Mouse (Mus musculus): ENCODE measurements at regions not wholly inside any gene's neighbourhood (a gene's known extent, or its start where the extent isn't known, plus 50 kb on each side); places are given as distances from the start of the nearest gene placed in this dataset.

GRCm38 (mm10) chr4:89524260-89525200 is 154.7 kb upstream of the Dmrta1 start:
- peak overlapping the region; percentile 79 for H3ac ChIP-seq (ENCODE audit: control insufficient read depth, insufficient read length, low read depth)
- H3K79me2 ChIP-seq (ENCODE audit: control insufficient read depth, insufficient read depth) = no peaks in the 10 kb centered on the region
- no peaks in the 10 kb centered on the region for H3K27me3 ChIP-seq (ENCODE audit: control insufficient read depth, insufficient read depth, insufficient read length)
- peak overlapping the region; percentile 21 for H3K4me3 ChIP-seq (ENCODE audit: insufficient read depth, poor library complexity, severe bottlenecking)
- no peak for TF ChIP-seq MYOD1 (IDR thresholded peaks at IDR 0.05; ENCODE audit: control insufficient read depth, insufficient read length, low read depth)
- no peak for TF ChIP-seq MYOG (IDR thresholded peaks at IDR 0.05; ENCODE audit: control insufficient read depth, extremely low read depth, insufficient read length)
- no peak for TF ChIP-seq FOSL1 (IDR thresholded peaks at IDR 0.05; ENCODE audit: insufficient read depth, low read length, poor library complexity, severe bottlenecking)
- TF ChIP-seq USF1 (IDR thresholded peaks at IDR 0.05; ENCODE audit: low read depth) = peak; percentile 19
- TF ChIP-seq CEBPB (IDR thresholded peaks at IDR 0.05; ENCODE audit: low read depth) = no peak
- TF ChIP-seq CTCF (IDR thresholded peaks at IDR 0.05; ENCODE audit: control insufficient read depth, insufficient read depth, insufficient read length) = peak; percentile 59
- peak; percentile 23 for TF ChIP-seq MAX (IDR thresholded peaks at IDR 0.05)
- H3K36me3 ChIP-seq (ENCODE audit: control insufficient read depth, insufficient read depth) = no peaks in the 10 kb centered on the region
- no peaks in the 10 kb centered on the region for H3K79me3 ChIP-seq (ENCODE audit: low read depth)

GRCm38 (mm10) chr4:89523423-89524259 is 155.6 kb upstream of the Dmrta1 start:
- Histone ChIP-seq H3ac (ENCODE audit: control insufficient read depth, insufficient read length, low read depth) (no peak overlapping the region), H3K79me2 (ENCODE audit: control insufficient read depth, insufficient read depth) (no peaks in the 10 kb centered on the region), H3K27me3 (ENCODE audit: control insufficient read depth, insufficient read depth, insufficient read length) (no peaks in the 10 kb centered on the region), H3K4me3 (ENCODE audit: insufficient read depth, poor library complexity, severe bottlenecking) (no peak overlapping the region), H3K79me3 (ENCODE audit: low read depth) (no peaks in the 10 kb centered on the region), H3K36me3 (ENCODE audit: control insufficient read depth, insufficient read depth) (no peaks in the 10 kb centered on the region)
- no peak for TF ChIP-seq MYOG (IDR thresholded peaks at IDR 0.05; ENCODE audit: control insufficient read depth, extremely low read depth, insufficient read length)
- peak; percentile 49 for TF ChIP-seq MYOD1 (IDR thresholded peaks at IDR 0.05; ENCODE audit: control insufficient read depth, insufficient read length, low read depth)
- peak; percentile 87 for TF ChIP-seq FOSL1 (IDR thresholded peaks at IDR 0.05; ENCODE audit: insufficient read depth, low read length, poor library complexity, severe bottlenecking)
- TF ChIP-seq MAX (IDR thresholded peaks at IDR 0.05) = peak; percentile 62
- TF ChIP-seq USF1 (IDR thresholded peaks at IDR 0.05; ENCODE audit: low read depth) = peak; percentile 86

GRCm38 (mm10) chr4:89518027-89518426 is 161.2 kb upstream of the Dmrta1 start:
- H3K79me2 ChIP-seq (ENCODE audit: control insufficient read depth, insufficient read depth) = no peaks in the 10 kb centered on the region
- no peaks in the 10 kb centered on the region for H3K36me3 ChIP-seq (ENCODE audit: control insufficient read depth, insufficient read depth)
- H3K79me3 ChIP-seq (ENCODE audit: low read depth) = no peaks in the 10 kb centered on the region
- H3K27me3 ChIP-seq (ENCODE audit: control insufficient read depth, insufficient read depth, insufficient read length) = no peaks in the 10 kb centered on the region
- TF ChIP-seq MAX (IDR thresholded peaks at IDR 0.05) = no peak
- no peak for TF ChIP-seq MYOD1 (IDR thresholded peaks at IDR 0.05; ENCODE audit: control insufficient read depth, insufficient read length, low read depth)
- no peak for TF ChIP-seq CEBPB (IDR thresholded peaks at IDR 0.05; ENCODE audit: low read depth)
- no peak for TF ChIP-seq FOSL1 (IDR thresholded peaks at IDR 0.05; ENCODE audit: insufficient read depth, low read length, poor library complexity, severe bottlenecking)
- no peak for TF ChIP-seq USF1 (IDR thresholded peaks at IDR 0.05; ENCODE audit: low read depth)
- no peak for TF ChIP-seq MYOG (IDR thresholded peaks at IDR 0.05; ENCODE audit: control insufficient read depth, extremely low read depth, insufficient read length)
- no peak overlapping the region for H3ac ChIP-seq (ENCODE audit: control insufficient read depth, insufficient read length, low read depth)
- no peak overlapping the region for H3K4me3 ChIP-seq (ENCODE audit: insufficient read depth, poor library complexity, severe bottlenecking)

GRCm38 (mm10) chr4:89515823-89516411 is 163.3 kb upstream of the Dmrta1 start:
- no peaks in the 10 kb centered on the region for H3K79me2 ChIP-seq (ENCODE audit: control insufficient read depth, insufficient read depth)
- no peak overlapping the region for H3K4me3 ChIP-seq (ENCODE audit: insufficient read depth, poor library complexity, severe bottlenecking)
- no peaks in the 10 kb centered on the region for H3K27me3 ChIP-seq (ENCODE audit: control insufficient read depth, insufficient read depth, insufficient read length)
- no peaks in the 10 kb centered on the region for H3K36me3 ChIP-seq (ENCODE audit: control insufficient read depth, insufficient read depth)
- TF ChIP-seq MYOG (IDR thresholded peaks at IDR 0.05; ENCODE audit: control insufficient read depth, extremely low read depth, insufficient read length) (no peak), FOSL1 (IDR thresholded peaks at IDR 0.05; ENCODE audit: insufficient read depth, low read length, poor library complexity, severe bottlenecking) (no peak), MAX (IDR thresholded peaks at IDR 0.05) (no peak), CEBPB (IDR thresholded peaks at IDR 0.05; ENCODE audit: low read depth) (no peak), CTCF (IDR thresholded peaks at IDR 0.05; ENCODE audit: control insufficient read depth, insufficient read depth, insufficient read length) (no peak), MYOD1 (IDR thresholded peaks at IDR 0.05; ENCODE audit: control insufficient read depth, insufficient read length, low read depth) (no peak), USF1 (IDR thresholded peaks at IDR 0.05; ENCODE audit: low read depth) (no peak)
- no peaks in the 10 kb centered on the region for H3K79me3 ChIP-seq (ENCODE audit: low read depth)
- H3ac ChIP-seq (ENCODE audit: control insufficient read depth, insufficient read length, low read depth) = peak overlapping the region; percentile 39

GRCm38 (mm10) chr4:89514981-89515380 is 164.3 kb upstream of the Dmrta1 start:
- no peaks in the 10 kb centered on the region for H3K79me3 ChIP-seq (ENCODE audit: low read depth)
- H3K27me3 ChIP-seq (ENCODE audit: control insufficient read depth, insufficient read depth, insufficient read length) = no peaks in the 10 kb centered on the region
- H3ac ChIP-seq (ENCODE audit: control insufficient read depth, insufficient read length, low read depth) = no peak overlapping the region
- H3K4me3 ChIP-seq (ENCODE audit: insufficient read depth, poor library complexity, severe bottlenecking) = no peak overlapping the region
- H3K79me2 ChIP-seq (ENCODE audit: control insufficient read depth, insufficient read depth) = no peaks in the 10 kb centered on the region
- no peaks in the 10 kb centered on the region for H3K36me3 ChIP-seq (ENCODE audit: control insufficient read depth, insufficient read depth)
- TF ChIP-seq USF1 (IDR thresholded peaks at IDR 0.05; ENCODE audit: low read depth) = no peak
- peak; percentile 68 for TF ChIP-seq FOSL1 (IDR thresholded peaks at IDR 0.05; ENCODE audit: insufficient read depth, low read length, poor library complexity, severe bottlenecking)
- TF ChIP-seq MYOD1 (IDR thresholded peaks at IDR 0.05; ENCODE audit: control insufficient read depth, insufficient read length, low read depth) = peak; percentile 2
- peak; percentile 21 for TF ChIP-seq MAX (IDR thresholded peaks at IDR 0.05)

Data from C2C12 (cell line).